Comparison of ENCODE assay signal across 12 mouse cellular contexts in the genomic region with DNA sequence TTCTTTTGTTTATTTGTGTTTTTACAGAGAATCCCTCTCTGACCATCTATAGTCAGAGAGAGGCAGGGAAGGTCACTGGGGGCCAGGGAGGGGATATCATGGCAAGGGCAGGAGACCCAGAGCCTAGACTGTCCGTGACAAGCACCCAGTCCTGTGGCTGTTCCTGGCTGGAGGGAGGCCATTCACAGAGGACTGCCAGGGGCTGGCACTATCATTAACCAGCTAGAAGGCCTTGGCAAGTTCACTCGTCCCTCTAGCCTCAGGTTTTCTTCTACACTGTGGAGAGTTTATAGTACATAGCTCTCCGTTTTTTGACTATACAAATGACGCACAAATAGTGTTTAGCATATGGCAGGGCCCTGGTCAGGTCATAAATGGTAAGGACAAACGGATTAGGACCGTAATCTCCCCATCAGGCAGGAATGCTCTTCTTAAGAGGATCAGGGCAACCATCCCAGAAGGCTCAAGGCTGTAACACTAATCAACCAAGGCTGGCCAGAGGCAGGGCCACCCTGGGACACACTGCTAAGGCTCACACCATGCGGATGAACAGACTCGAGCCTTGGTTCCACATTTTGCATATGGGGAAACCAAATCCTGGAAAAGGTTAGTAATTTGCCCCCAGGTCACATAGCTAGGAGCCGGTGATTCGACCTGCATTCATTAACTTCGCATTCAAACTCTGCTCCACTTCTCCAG. TPM values are rescaled to one million over a fixed set of nuclear protein-coding genes. Genes with fewer than 3 reads are reported as not detected.
DNase-seq lines count a peak whose midpoint lies in the region; ATAC-seq and TF ChIP-seq lines count a peak whose summit lies in the region.
"Had no signal": no experiment of that assay in that cellular context is flagged by ENCODE, and none has a peak within 500 bp of the region (broad histone marks: within the 10 kb centered on the region; RNA-seq: fewer than 3 reads in every experiment).

No protein-coding gene starts in this region.

- 69% methylated on average over 11 of the region's 11 CpGs for WGBS in heart, embryonic 11.5 days (ENCODE audit: insufficient replicate concordance)
- WGBS in midbrain, embryonic 10.5 days = 51% methylated on average over 11 of the region's 11 CpGs
- whole genome bisulfite sequencing in midbrain, embryonic 16.5 days = 39% methylated on average over 11 of the region's 11 CpGs
- 75% methylated on average over 11 of the region's 11 CpGs for WGBS in small intestine, adult 2 months

- no peak overlapping the region for H3K4me3 ChIP-seq in heart, embryonic 11.5 days (ENCODE audit: low read depth, low read length)
- H3K4me3 ChIP-seq in midbrain, embryonic 10.5 days = no peak overlapping the region
- no peak overlapping the region for H3K4me3 ChIP-seq in midbrain, embryonic 16.5 days (ENCODE audit: low read depth, low read length)
- no peak overlapping the region for H3K4me3 ChIP-seq in small intestine, adult 2 months (ENCODE audit: low read depth, low read length)
- H3K4me3 ChIP-seq: midbrain, embryonic 12.5 days had no signal

- no peak for ATAC-seq in heart, embryonic 11.5 days (replicated peaks; ENCODE audit: insufficient number of reproducible peaks, low FRiP score, low TSS enrichment)
- no peak for ATAC-seq in midbrain, embryonic 16.5 days
- no peak for ATAC-seq in activated CD4-positive, CD25-positive, alpha-beta regulatory T cell, adult 4 months

- H3K9ac ChIP-seq in heart, embryonic 11.5 days (ENCODE audit: low read depth, low read length) = no peak overlapping the region
- no peak overlapping the region for H3K9ac ChIP-seq in midbrain, embryonic 16.5 days (ENCODE audit: low read depth, low read length)
- H3K9ac ChIP-seq: midbrain, embryonic 12.5 days had no signal

- TF ChIP-seq CTCF in small intestine, adult 2 months (IDR thresholded peaks at IDR 0.05; ENCODE audit: extremely low read depth, insufficient read length, insufficient replicate concordance, low read depth, low read length) = no peak

- peaks cover 67% of the 10 kb centered on the region for H3K4me1 ChIP-seq in heart, embryonic 11.5 days (ENCODE audit: control insufficient read depth, insufficient read depth, low read length)
- H3K4me1 ChIP-seq in midbrain, embryonic 10.5 days = peaks cover 47% of the 10 kb centered on the region
- peaks cover 25% of the 10 kb centered on the region for H3K4me1 ChIP-seq in midbrain, embryonic 16.5 days (ENCODE audit: control insufficient read depth, insufficient read depth, low read length)
- H3K4me1 ChIP-seq in small intestine, adult 2 months (ENCODE audit: control insufficient read depth, insufficient read depth, insufficient read length, low read length) = peaks cover 5% of the 10 kb centered on the region

- H3K27me3 ChIP-seq in heart, embryonic 11.5 days (ENCODE audit: control insufficient read depth, insufficient read depth, low read length) = no peaks in the 10 kb centered on the region
- peaks cover 3% of the 10 kb centered on the region; the same call in 1 of the 2 replicates for H3K27me3 ChIP-seq in midbrain, embryonic 10.5 days (ENCODE audit: low read depth, poor library complexity, severe bottlenecking)
- H3K27me3 ChIP-seq in midbrain, embryonic 16.5 days (ENCODE audit: control insufficient read depth, insufficient read depth, low read depth, low read length) = no peaks in the 10 kb centered on the region
- H3K27me3 ChIP-seq in small intestine, adult 2 months (ENCODE audit: control insufficient read depth, insufficient read depth, low read length) = no peaks in the 10 kb centered on the region
- H3K27me3 ChIP-seq: midbrain, embryonic 12.5 days had no signal

- peak; percentile 65 to 68 for DNase-seq in heart, adult 18-20 months
- DNase-seq in midbrain, embryonic 10.5 days (ENCODE audit: low spot score) = no peak
- DNase-seq in gastrocnemius, postnatal 25 days = peak; percentile 75
- DNase-seq in cerebellum, adult 11-12 months = no peak
- DNase-seq: cerebellum, adult 2 months; kidney, postnatal 10 days; lung, adult 2 months had no signal

- H3K36me3 ChIP-seq in heart, embryonic 11.5 days (ENCODE audit: control insufficient read depth, insufficient read depth, low read length) = no peaks in the 10 kb centered on the region
- H3K36me3 ChIP-seq in midbrain, embryonic 10.5 days = no peaks in the 10 kb centered on the region
- H3K36me3 ChIP-seq in midbrain, embryonic 16.5 days (ENCODE audit: control insufficient read depth, insufficient read depth, low read length) = no peaks in the 10 kb centered on the region
- no peaks in the 10 kb centered on the region for H3K36me3 ChIP-seq in small intestine, adult 2 months (ENCODE audit: control insufficient read depth, insufficient read depth, low read length)
- H3K36me3 ChIP-seq: midbrain, embryonic 12.5 days had no signal

- H3K4me2 ChIP-seq in heart, embryonic 11.5 days = no peak overlapping the region
- H3K4me2 ChIP-seq in midbrain, embryonic 16.5 days (ENCODE audit: low read length) = no peak overlapping the region
- H3K4me2 ChIP-seq: midbrain, embryonic 12.5 days had no signal

- H3K9me3 ChIP-seq in heart, embryonic 11.5 days (replicated peaks; ENCODE audit: control insufficient read depth, low read length) = no peaks in the 10 kb centered on the region
- H3K9me3 ChIP-seq in midbrain, embryonic 10.5 days (replicated peaks) = no peaks in the 10 kb centered on the region
- no peaks in the 10 kb centered on the region for H3K9me3 ChIP-seq in midbrain, embryonic 16.5 days (replicated peaks; ENCODE audit: control insufficient read depth, low read length, poor library complexity, severe bottlenecking)
- H3K9me3 ChIP-seq: midbrain, embryonic 12.5 days had no signal

- no peak overlapping the region for H3K27ac ChIP-seq in heart, embryonic 11.5 days (ENCODE audit: low read depth, low read length)
- peak overlapping the region; percentile 28; the same call in 1 of the 2 replicates for H3K27ac ChIP-seq in midbrain, embryonic 10.5 days (replicated peaks)
- H3K27ac ChIP-seq in midbrain, embryonic 16.5 days (ENCODE audit: low read length) = no peak overlapping the region
- H3K27ac ChIP-seq in small intestine, adult 2 months (ENCODE audit: insufficient read depth, low read depth, low read length) = peak overlapping the region; percentile 51
- H3K27ac ChIP-seq: midbrain, embryonic 12.5 days had no signal

- TF ChIP-seq POLR2A in small intestine, adult 2 months (IDR thresholded peaks at IDR 0.05; ENCODE audit: low read depth, low read length) = no peak

RNA-seq across cellular contexts. Expression of a gene that starts 55.0 kb away (rescaled TPM):
- 10 to 100 TPM; 36.8 to 38.9 TPM for total RNA-seq in heart, adult 18-20 months (2021)
- polyA plus RNA-seq in heart, embryonic 11.5 days (2014; fragmentation: Nextera tagmentation; extraction: Ambion mirVana) = 7.0 and 7.8 TPM in 2 replicates
- polyA plus RNA-seq in midbrain, embryonic 10.5 days (2016; fragmentation: Nextera tagmentation; extraction: Ambion mirVana) = 2.9 and 4.0 TPM in 2 replicates
- polyA plus RNA-seq in midbrain, embryonic 16.5 days (2015; fragmentation: Nextera tagmentation; extraction: Ambion mirVana) = 9.6 and 10.9 TPM in 2 replicates
- 10 to 100 TPM; 16.7 to 17.6 TPM for total RNA-seq in gastrocnemius, postnatal 25 days (2021)
- polyA plus RNA-seq in small intestine, adult 2 months (2012; rRNA removed) = 19.5 and 19.6 TPM in 2 replicates
- polyA plus RNA-seq in activated CD4-positive, CD25-positive, alpha-beta regulatory T cell, adult 4 months (2017; shearing (Covaris generic)) = 10 to 100 TPM; 10.6 to 11.3 TPM

Comparison
In these comparisons a context has a peak if more than half of its experiments do, and no peak if none do; other contexts are left out.
1. H3K27ac ChIP-seq: peak in midbrain, embryonic 10.5 days (single experiment) and small intestine, adult 2 months (single experiment); none in heart, embryonic 11.5 days (single experiment) and midbrain, embryonic 16.5 days (single experiment).
2. DNase-seq: peak in heart, adult 18-20 months (2 of 2) and gastrocnemius, postnatal 25 days (single experiment); none in midbrain, embryonic 10.5 days (single experiment) and cerebellum, adult 11-12 months (single experiment).